Mouse (Mus musculus): ENCODE results near the gene Pan2. TPM values are rescaled to one million over a fixed set of nuclear protein-coding genes. Genes with fewer than 3 reads are reported as not detected.

Gene Pan2
- total and polyA plus RNA-seq, 3 experiments = 10.6 to 18.5 (median 11.0) TPM

DNA sequence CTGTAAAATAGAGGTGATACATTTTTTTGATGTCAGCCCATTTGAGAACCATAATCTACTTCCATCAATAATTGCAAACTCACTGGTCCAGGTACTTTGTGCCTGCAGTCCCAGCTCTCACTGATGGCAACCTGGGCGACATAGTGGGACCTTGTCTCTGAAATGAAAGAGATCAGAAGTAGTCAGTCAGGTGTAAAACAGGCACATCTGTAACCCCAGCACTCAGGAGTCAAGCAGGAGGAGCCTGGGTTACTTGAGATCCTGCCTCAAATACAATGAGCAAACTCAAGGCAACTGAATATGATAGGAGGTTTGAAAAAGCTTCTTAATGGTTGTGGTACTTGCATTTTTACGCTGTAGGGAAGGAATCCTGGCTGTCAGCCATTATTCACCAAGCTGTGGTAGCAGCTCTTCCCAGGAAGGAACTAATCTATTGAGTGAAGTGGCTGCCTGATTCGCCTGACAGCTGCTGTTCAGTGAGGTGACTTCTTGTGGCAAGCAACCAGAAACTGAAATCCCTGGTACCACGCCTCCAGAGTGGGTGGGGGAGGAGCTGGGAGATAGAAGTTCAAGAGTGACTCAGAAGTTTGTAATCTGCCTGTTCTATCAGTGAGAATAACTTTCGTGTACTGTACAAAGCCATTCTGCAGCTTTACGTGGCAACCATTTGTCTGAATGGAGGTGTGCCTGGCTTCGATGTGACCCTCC lies 41.6 kb downstream of the Pan2 start:
- dilution Hi-C loops (cut with MboI; ENCODE audit: extremely low pct_ligation_motif_present, extremely low pct_unique_long_range_greater_than_20kb, low sequenced_read_pairs) = no loop called here
- Histone ChIP-seq H3K36me3 (replicated peaks in 1 of 2; ENCODE audit: control insufficient read depth in 1 of 2, insufficient read depth in 1 of 2, low read length in 1 of 2) (peaks cover 7 to 47% of the 10 kb centered on the region in 2 experiments), H3K79me2 (replicated peaks; ENCODE audit: control insufficient read depth, extremely low read depth, insufficient read depth, poor library complexity, severe bottlenecking) (peaks cover 88% of the 10 kb centered on the region), H3K4me1 (ENCODE audit: control insufficient read depth in 1 of 2, insufficient read depth in 2 of 2) (peaks cover 5 to 72% of the 10 kb centered on the region in 2 experiments), H3K4me2 (ENCODE audit: insufficient read depth, low read depth, poor library complexity, severe bottlenecking) (peak overlapping the region; percentile 88), H3K27ac (ENCODE audit: insufficient read depth, low read depth) (peak overlapping the region; percentile 89), H3K9me3 (replicated peaks; ENCODE audit: low read length) (no peaks in the 10 kb centered on the region), H3K4me3 (replicated peaks in 1 of 3; ENCODE audit: low read depth in 2 of 3, low read length in 2 of 3, poor library complexity in 1 of 3) (peak overlapping the region in 2 of 3 experiments; percentile 41 to 48), H3K27me3 (replicated peaks) (no peaks in the 10 kb centered on the region), H3K9ac (ENCODE audit: insufficient read depth, low read depth) (peak overlapping the region; percentile 59)
- in situ Hi-C loops (cut with MboI; ENCODE audit: low pct_ligation_motif_present, low pct_unique_long_range_greater_than_20kb, low sequenced_read_pairs) = no loop called here
- peak; percentile 92 for DNase-seq (ENCODE audit: extremely low read depth)
- peak; percentile 60; the same call in 1 of the 2 replicates for TF ChIP-seq CHD2 (IDR thresholded peaks at IDR 0.05; ENCODE audit: low read length)
- 0 out of 2 replicates have a peak, but pooled peaks have one; percentile 35 for TF ChIP-seq MAZ (IDR thresholded peaks at IDR 0.05; ENCODE audit: low read depth, low read length)
- no peak for TF ChIP-seq POLR2AphosphoS2 (IDR thresholded peaks at IDR 0.05; ENCODE audit: low read depth, low read length)
- peak; percentile 49; the same call in 1 of the 2 replicates for TF ChIP-seq BHLHE40 (IDR thresholded peaks at IDR 0.05; ENCODE audit: low read depth, low read length)
- TF ChIP-seq SIN3A (IDR thresholded peaks at IDR 0.05; ENCODE audit: low read length) = peak; percentile 86; the same call in 1 of the 2 replicates
- TF ChIP-seq POLR2A (IDR thresholded peaks at IDR 0.05; ENCODE audit: low read depth, low read length) = peak; percentile 44; the same call in 1 of the 2 replicates
- no peak for TF ChIP-seq ZMIZ1 (IDR thresholded peaks at IDR 0.05; ENCODE audit: low read depth, low read length)
- TF ChIP-seq ETS1 (conservative IDR thresholded peaks at IDR 0.05; ENCODE audit: low read depth, low read length) = peak; percentile 59; the same call in 1 of the 2 replicates
- TF ChIP-seq UBTF (IDR thresholded peaks at IDR 0.05; ENCODE audit: low read depth, low read length) = peak; percentile 69; the same call in 1 of the 2 replicates
- TF ChIP-seq KAT2A (IDR thresholded peaks at IDR 0.05; ENCODE audit: insufficient replicate concordance, low read length) = no peak
- peak; percentile 60; the same call in 1 of the 2 replicates for TF ChIP-seq TCF12 (IDR thresholded peaks at IDR 0.05; ENCODE audit: low read depth, low read length)
- TF ChIP-seq GABPA (IDR thresholded peaks at IDR 0.05; ENCODE audit: insufficient replicate concordance, low read depth, low read length) = no peak
- TF ChIP-seq HCFC1 (IDR thresholded peaks at IDR 0.05; ENCODE audit: low read depth, low read length) = peak; percentile 28; the same call in 1 of the 2 replicates
- peak; percentile 60; the same call in 1 of the 2 replicates for TF ChIP-seq RCOR1 (conservative IDR thresholded peaks at IDR 0.05; ENCODE audit: low read depth, low read length)
- 0 out of 2 replicates have a peak, but pooled peaks have one; percentile 5 for TF ChIP-seq SMC3 (IDR thresholded peaks at IDR 0.05; ENCODE audit: low read depth, low read length)
- TF ChIP-seq IRF4 (IDR thresholded peaks at IDR 0.05; ENCODE audit: low read depth, low read length) = peak; percentile 77
- peak; percentile 66; the same call in 1 of the 2 replicates for TF ChIP-seq MYC (IDR thresholded peaks at IDR 0.05; ENCODE audit: low read depth, low read length)
- TF ChIP-seq MAFK (IDR thresholded peaks at IDR 0.05; ENCODE audit: insufficient replicate concordance, low read length) = no peak; the same call in 1 of the 2 replicates
- no peak for TF ChIP-seq ZNF384 (IDR thresholded peaks at IDR 0.05; ENCODE audit: low read depth, low read length)
- TF ChIP-seq MEF2A (IDR thresholded peaks at IDR 0.05; ENCODE audit: borderline replicate concordance, low read depth, low read length) = 0 out of 2 replicates have a peak, but pooled peaks have one; percentile 38
- TF ChIP-seq ELF1 (IDR thresholded peaks at IDR 0.05; ENCODE audit: low read depth, low read length) = 0 out of 2 replicates have a peak, but pooled peaks have one; percentile 30
- peak; percentile 59; the same call in 1 of the 2 replicates for TF ChIP-seq CHD1 (IDR thresholded peaks at IDR 0.05; ENCODE audit: low read depth, low read length)
- TF ChIP-seq E2F4 (IDR thresholded peaks at IDR 0.05; ENCODE audit: insufficient replicate concordance, low read depth, low read length) = no peak
- no peak for TF ChIP-seq PAX5 (IDR thresholded peaks at IDR 0.05; ENCODE audit: low read length)
- TF ChIP-seq USF2 (conservative IDR thresholded peaks at IDR 0.05; ENCODE audit: low read depth, low read length) = no peak
- no peak for TF ChIP-seq USF1 (IDR thresholded peaks at IDR 0.05; ENCODE audit: low read depth, low read length)
- TF ChIP-seq JUND (conservative IDR thresholded peaks at IDR 0.05; ENCODE audit: low read depth, low read length) = no peak
- no peak for TF ChIP-seq ZKSCAN1 (IDR thresholded peaks at IDR 0.05; ENCODE audit: borderline replicate concordance, low read depth, low read length)
- TF ChIP-seq MAX (IDR thresholded peaks at IDR 0.05; ENCODE audit: low read length) = 0 out of 2 replicates have a peak, but pooled peaks have one; percentile 20
- peak; percentile 69 for TF ChIP-seq EP300 (IDR thresholded peaks at IDR 0.05; ENCODE audit: low read length)
- TF ChIP-seq JUN (IDR thresholded peaks at IDR 0.05; ENCODE audit: insufficient read depth, low read depth, low read length) = no peak
- 0 out of 2 replicates have a peak, but pooled peaks have one; percentile 13 for TF ChIP-seq NELFE (IDR thresholded peaks at IDR 0.05; ENCODE audit: low read depth, low read length)
- no peak for TF ChIP-seq RAD21 (IDR thresholded peaks at IDR 0.05; ENCODE audit: low read depth, low read length)
- 0 out of 2 replicates have a peak, but pooled peaks have one; percentile 11 for TF ChIP-seq NRF1 (IDR thresholded peaks at IDR 0.05; ENCODE audit: low read depth, low read length)
- TF ChIP-seq CTCF (conservative IDR thresholded peaks at IDR 0.05 in 1 of 2, IDR thresholded peaks at IDR 0.05 in 1 of 2; ENCODE audit: low read depth in 2 of 2, low read length in 2 of 2) = no peak
- TF ChIP-seq ZC3H11A (IDR thresholded peaks at IDR 0.05; ENCODE audit: low read depth, low read length) = no peak
- TF ChIP-seq TBP (conservative IDR thresholded peaks at IDR 0.05; ENCODE audit: low read depth, low read length) = 0 out of 2 replicates have a peak, but pooled peaks have one; percentile 32

All from CH12.LX (cell line).